Mouse (Mus musculus) ovary, postnatal 10 days (tissue): ENCODE results near the gene Tlr9.
A peak's percentile ranks its signal among the peaks of the same experiment; 100 is the strongest.

Source experiments
- DNase-seq: peaks from one replicate; pipeline ENCODE4 v3.0.0; 2022; ENCODE audit warnings: low spot score

Gene Tlr9

DNA sequence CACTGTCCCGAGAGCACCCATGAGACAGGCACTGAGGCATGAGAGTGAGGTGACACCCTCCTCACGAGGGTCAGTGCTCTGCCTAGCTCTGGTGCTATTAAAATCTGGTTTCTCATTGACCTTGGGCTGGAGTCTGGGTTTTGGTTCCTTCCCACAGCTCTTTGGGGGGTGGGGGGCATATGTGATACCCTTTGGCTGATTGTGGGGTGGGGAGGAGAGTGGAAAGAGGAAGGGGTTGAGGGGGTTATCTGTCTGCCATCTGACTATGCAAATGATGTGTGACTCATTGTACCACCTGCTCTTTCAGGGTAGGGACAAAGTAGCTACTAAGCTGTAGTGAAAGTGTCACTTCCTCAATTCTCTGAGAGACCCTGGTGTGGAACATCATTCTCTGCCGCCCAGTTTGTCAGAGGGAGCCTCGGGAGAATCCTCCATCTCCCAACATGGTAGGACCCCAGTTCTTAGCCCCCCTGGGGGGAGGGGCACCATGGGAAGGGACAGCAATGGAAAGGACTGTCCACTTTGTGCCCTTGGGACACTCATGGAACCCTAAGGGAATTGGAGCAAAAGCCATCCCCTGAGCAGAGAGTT lies at the start of gene Tlr9:
TSS of gene Tlr9 (plus strand) at position 338 of the 591 bp plus-strand sequence.
- no peak for DNase-seq

DNA sequence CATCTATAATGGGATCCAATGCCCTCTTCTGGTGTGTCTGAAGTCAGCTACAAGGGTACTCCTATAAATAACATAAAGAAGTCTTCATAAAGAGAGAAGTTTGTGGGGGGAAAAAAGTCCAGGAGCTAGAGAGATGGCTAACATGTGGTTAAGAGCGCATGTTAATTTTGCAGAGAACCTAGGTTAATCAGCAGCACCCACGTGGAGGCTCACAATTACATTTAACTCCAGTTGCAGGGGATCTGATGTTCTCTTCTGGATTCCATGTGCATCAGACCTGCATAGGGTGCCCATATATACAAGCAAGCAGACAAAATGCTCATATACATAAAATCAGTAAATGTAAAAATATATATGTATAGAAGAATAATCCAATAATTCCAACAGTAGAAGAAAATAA lies 49.0 kb upstream of the Tlr9 start:
- DNase-seq: no peak

DNA sequence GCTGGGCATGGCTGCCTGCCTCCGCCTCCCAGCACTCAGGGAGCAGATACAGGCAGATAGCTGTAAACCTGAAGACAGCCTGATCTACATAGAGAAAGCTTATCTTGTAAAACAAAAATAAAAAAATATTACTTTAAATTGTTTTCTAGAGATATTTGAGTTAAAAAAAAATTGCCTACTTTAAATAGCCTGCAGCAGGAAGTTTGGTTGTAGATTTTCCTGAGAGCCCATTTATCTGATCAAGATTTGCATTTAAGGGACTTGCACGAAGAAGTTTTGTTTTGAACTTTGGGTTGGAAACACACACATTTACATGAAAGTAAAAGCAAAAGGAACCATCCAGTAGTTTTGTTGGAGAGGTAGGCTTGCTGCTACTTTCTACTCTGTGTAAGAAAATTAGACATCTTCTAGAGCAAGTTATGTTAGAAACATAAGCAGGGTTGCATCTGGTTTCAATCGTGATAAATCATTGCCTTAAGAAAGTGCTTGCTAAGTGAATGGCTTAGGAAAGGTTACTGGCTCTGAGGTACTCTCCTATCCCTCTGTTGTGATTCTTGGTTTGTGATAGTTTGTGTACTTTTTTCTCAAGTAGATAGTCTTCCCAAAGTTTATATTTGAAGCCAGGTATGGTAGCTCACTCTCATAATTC lies 46.7 kb upstream of the Tlr9 start:
- DNase-seq: no peak

DNA sequence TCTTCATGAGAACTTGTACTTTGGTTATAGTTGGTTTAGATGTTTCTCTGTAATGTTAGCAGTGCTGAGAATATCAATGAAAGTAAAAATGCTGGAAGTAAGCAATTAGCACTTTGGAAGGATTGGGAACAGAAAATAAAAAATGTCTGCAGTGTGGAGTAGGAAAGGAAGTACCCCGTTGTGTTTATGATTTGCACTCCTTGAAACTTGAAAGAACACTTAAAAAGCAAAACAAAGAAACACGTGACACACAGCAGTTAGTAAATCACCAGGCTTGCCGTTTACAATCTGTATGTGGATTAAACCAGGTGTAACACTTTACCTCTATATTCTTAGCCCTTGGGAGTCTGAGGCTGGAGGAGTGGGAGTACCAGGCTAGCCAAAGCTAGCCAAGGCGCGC lies 45.6 kb upstream of the Tlr9 start:
- DNase-seq: no peak

DNA sequence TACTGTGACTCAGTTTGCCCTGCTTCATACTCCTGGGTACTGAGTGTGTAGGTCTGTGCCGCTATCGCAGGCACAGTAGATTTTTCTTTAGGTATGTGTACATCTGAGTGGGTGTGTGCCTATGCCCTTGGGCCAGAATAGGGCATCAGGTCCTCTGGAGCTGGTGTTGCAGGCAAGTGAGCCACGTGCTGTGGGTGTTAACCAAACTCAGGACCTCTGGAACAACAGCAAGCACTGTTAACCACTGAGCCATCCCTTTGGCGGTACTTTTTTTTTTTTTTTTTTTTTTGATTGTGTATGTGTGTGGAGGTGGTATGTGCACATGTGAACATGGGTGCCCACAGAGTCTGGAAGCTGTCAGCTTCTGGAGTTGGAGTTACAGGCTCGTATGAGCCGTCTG lies 44.6 kb upstream of the Tlr9 start:
- no peak for DNase-seq

DNA sequence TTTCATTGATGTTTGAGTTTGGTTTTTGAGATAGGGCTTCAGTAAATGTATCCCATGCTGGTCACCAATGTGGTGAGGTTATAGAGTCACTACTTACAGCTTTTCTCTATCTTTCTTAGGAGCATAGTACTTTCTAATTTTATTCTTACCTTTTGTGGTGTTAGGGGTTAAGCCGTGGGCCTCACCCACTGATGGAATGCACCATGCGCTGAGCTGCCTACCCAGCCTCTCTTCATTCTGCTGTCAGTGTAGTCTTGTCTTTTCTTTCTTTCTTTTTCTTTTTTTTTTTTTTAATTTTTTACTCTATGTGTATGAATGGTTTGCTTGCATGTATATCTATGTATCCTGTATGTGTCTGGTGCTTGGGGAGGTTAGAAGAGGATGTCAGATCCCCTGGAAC lies 42.9 kb upstream of the Tlr9 start:
- DNase-seq: no peak

DNA sequence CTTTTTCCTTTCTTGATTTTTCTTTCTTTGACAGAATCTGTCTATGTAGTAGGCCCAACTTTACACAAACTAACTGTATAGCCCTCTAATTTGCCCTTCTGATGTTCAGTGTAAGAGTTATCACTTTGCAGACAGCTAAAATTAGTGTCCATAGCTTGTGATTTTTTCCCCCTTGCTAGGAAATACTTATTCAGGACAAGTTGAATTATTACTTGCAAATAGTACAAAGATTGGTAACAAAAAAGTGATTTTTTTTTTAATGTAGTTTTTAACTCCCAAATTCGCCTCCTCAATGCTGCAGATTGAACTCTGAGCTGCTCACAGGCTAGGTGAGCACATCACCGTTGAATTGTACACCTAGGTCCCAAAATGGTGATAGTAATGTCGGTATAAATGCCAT lies 42.4 kb upstream of the Tlr9 start:
- DNase-seq: no peak

DNA sequence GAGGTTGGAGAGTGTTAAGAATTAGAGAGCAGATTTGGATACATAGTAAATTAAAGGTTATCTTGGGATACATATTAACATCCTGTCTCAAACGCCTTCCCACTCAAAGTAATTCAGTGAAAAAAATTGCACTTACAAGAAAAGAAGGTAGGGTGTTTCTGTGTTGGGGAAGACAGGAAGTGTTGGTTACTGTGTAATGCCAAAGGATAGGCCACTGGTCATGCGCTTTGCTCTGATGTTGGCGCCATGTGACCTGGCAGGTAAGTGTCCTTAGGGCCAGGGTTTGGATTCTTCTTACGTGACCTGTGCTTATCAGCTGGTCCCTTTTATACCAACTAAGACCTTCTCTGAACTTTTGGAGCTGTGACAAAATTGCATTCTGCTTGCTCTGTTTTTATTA lies 40.3 kb upstream of the Tlr9 start:
- DNase-seq: no peak

DNA sequence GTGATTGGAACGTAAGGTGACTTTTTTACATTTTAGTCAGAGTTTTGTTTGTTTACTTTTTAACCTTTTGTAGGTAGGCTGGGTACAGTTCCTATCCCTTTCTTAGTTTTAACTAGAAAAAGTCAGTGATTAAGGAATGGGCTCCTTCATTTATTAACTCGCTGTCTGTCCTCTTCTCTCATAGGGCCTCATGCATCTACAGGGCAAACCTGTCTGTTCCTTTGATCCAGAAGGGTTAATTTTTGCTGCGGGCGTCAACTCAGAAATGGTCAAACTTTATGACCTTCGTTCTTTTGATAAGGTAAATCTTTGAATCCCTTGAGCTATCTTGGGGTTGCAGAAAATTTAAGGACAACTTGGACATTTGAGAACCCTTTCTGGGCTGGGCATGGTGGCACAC lies 38.4 kb upstream of the Tlr9 start:
- no peak for DNase-seq

DNA sequence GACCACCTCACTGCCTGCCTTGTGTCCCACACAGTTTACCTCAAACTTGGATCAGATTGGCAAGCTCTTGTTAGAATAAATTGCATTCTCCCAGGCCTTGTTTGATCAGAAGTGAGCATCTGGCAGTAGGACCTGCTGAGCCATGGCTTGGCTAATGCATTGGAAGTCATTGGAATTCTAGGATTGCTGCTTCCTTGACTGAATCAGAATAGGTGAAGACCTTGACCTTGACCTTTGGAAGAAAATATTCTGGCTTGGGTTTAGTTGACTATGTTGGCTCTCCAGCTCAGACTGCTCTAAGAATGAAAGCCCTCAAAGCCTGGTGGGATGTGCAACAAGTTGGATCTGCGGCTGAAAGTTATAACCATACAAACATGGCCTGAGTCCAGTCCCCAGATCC lies 31.0 kb upstream of the Tlr9 start:
- no peak for DNase-seq

DNA sequence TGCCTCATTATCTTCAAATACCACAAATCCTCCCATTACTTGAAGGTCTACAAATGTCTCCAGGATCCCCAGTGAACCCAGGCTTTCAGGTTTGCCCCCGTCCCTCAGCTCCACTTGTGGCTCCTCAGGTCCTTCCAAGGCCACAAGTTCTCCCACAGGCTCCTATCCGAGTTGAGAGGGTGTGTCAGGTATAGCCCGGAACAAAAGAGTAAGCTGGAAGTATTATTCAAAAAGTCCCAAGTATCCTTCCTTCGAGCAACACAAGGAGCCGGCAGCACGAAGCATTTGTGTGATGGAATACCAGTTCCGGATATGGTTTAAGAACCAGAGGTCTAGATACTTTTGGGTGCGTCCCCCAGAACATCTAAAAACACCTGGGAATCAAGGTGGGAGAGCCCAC lies 30.4 kb upstream of the Tlr9 start:
- DNase-seq: no peak

DNA sequence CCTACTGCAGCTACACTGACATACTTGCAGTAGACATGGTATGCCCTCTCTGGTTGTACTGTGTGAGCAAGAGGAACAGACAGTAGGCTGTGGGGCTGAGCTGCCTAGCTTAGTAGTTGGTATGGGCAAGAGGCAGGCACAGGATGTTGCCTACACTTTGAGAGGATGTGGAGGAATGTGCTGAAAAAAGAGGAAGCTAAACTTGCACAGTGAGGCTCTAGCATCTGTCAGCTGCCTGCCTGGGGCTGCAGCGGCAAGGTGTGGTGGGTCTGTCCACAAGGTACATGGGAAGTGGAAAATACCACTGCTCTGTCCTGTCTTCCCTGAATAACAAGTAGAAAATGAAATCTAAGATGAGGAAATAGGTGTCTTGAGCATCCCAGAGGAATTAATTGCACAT lies 29.4 kb upstream of the Tlr9 start:
- no peak for DNase-seq

DNA sequence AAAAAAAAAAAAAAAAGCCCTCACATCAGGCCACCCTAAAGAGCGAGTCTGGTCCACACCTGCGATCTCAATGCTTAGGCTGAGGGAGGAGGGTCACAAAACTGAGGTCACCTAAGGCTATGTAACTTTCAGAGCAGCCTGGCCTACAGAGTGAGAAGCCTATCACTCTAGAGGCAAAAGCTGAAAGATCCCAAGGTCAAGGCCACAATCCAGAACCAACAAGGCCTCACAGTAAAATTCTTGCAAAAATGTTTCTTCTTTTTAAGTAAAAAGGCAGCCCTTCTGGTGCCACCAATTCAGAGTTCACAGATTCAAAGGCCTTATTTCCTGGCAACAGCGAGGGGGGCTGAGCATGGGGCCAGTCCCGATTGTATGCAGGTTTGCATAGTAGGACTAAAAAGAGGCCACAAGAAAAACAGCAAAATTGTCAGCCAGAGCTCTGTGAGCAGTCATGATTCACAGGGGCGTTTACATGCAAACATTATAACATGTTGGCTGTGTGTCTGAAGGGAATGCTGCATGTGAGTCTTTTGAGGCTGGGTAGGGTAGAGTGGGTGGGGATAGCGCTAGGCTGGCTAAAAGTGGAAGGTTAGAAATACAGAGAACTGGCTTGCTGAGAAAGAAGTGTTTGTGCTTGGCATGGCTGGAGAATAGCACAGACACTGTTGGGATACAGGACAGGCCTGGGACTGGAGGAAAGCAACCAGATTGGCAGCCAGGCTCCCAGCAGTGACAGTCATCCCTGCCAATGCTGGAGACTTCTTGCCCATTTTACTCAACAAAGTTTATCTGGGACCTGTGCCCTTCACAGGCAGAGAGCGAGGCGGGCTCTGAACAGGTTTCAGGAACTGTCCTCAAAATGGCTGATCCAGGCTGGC lies 28.2 kb upstream of the Tlr9 start:
- DNase-seq: no peak

DNA sequence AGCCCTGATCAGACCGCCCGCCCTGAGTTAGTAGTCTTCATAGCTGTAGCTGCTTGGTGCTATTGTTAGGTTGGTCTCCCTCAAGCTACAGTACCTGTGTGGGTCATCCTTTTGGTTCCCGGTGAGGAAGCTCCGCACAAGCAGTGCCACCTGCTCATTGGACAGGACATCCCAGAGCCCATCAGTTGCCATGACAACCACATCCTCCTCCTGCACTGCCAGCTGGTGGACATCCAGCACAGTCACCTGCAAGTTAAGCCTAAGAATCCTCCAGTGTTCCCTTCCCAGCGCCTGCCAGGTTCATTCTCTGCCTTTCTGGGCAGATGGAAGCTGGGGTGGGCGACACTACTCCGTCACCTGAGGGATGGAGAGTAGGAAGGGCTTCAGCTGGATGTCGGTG lies 26.7 kb upstream of the Tlr9 start:
- no peak for DNase-seq

DNA sequence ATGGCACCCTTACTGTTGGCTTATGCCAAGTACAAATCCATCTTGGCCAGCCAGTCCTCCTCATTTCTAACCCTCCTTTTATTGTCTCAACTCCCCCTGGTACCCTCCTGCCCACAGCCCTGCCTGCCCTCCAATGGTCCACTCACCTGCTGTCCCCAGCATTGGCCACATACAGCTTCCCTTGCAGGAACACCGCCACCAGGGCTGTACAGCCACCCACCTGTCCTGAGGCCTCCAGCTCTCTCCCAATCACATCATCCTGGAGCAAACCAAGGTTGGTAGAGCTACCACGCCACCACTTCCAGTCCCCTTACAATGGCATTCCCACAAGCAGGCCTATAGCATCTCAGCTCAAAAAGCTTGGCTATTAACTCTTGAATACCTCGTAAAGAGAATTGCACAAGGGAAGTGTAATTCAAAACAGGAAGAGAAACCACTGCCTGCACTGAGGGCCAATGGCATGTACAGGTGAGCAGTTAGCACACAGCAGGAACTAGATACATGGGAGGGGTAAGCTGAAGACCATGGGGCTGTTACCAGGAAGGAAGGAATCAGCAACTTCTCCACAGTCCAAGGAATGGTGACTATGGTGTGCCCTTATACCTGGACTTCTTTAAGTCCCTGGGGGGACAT lies 25.2 kb upstream of the Tlr9 start:
- no peak for DNase-seq

DNA sequence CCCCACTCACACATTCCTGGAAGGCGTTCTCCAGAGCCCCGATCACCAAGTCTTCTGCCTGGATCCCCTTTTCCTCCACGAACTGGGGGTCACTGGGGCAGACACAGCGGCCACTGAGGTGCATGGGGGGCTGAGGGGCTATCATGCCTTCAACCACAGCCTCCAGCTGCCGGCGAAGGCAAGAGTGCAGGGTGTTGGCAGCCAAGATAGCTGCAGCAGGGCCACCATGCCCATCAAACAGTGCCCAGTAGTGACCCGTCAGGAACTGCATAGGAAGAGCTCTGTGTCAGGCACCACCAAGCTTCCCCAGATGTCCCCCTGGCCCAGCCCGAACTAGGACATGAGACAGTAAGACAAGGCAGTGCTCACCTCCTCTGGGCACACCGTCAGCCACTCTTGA lies 24.7 kb upstream of the Tlr9 start:
- DNase-seq: no peak

DNA sequence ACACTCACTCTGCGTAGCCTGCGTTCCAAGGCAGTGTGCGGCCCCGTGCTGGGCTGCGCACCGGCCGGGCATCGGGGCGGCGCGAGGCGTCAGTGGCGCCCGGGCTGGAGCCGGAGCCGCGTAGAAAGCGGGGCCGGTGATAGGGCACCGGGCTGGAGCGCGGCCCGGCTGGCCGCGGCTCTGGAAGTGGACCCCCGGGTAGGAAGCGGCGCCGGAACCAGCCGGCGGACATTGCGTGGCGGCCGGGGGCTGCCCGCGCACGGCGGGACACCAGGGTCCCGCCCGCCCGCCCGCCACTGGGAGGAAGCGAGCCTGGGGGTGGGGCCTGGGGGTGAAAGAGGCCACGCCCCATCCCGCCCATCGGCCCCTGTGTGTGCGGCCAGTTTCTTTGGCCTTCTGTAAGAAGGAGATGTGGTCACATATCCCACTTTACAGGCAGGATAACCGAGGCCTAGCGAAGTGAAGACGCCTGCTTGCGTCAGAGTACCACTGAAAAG lies 23.4 kb upstream of the Tlr9 start:
- DNase-seq: no peak

DNA sequence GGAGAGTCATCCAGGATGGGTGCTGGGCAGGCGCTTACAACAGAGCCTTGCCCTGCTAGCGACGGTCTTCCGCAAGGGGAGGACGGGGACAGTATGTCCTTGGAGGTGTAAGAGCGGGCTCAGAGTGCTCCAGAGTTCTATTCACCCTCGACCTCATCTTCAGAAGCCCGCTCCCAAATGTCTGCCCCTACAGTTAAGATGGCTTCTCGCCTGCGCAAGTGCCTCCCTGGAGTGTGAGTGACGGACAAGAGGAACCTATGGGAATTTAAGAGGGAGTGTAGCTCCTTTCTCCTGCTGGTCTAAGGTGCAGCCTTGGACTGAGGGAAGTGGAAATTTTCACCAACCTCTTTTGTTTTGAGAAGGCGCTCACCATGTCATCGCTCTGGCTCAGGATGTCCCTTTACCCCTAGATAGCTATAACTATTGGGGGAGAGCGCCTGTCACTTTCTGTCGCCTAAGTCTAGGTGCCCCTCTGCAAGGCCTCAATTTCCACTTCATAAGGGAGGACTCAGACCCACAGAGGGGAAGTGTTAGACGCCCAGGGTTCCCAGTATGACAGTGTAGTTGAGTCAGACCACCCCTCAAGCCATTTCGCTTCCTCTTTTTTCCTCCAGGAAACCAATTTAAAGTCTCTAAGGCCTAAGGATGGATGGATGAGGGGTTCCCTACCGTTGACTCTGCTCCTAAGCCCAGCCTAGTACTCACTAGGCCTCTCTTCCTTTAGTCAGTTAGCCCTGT lies 22.7 kb upstream of the Tlr9 start, which contains the start of gene Ppm1m:
TSS of gene Ppm1m (minus strand) at position 212 of the 738 bp plus-strand sequence.
- DNase-seq: no peak

DNA sequence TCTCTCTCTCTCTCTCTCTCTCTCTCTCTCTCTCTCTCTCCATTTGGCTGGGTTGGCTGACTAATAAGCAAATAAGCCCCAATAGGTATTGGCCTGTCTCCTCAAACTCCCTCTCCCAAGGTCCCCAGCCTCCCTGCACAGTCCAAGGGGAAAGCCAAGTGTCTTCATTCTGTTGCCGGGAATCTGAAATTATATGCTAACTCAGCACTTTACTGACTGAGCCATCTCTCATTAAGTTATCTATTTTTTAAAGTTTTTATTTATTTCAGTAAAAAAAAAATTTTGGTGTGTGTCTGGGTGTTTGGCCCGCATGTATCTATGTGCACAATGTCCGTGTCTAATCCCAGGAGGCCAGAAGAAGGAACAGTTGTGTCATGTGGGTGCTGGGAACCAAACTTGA lies 20.5 kb upstream of the Tlr9 start:
- DNase-seq: no peak

DNA sequence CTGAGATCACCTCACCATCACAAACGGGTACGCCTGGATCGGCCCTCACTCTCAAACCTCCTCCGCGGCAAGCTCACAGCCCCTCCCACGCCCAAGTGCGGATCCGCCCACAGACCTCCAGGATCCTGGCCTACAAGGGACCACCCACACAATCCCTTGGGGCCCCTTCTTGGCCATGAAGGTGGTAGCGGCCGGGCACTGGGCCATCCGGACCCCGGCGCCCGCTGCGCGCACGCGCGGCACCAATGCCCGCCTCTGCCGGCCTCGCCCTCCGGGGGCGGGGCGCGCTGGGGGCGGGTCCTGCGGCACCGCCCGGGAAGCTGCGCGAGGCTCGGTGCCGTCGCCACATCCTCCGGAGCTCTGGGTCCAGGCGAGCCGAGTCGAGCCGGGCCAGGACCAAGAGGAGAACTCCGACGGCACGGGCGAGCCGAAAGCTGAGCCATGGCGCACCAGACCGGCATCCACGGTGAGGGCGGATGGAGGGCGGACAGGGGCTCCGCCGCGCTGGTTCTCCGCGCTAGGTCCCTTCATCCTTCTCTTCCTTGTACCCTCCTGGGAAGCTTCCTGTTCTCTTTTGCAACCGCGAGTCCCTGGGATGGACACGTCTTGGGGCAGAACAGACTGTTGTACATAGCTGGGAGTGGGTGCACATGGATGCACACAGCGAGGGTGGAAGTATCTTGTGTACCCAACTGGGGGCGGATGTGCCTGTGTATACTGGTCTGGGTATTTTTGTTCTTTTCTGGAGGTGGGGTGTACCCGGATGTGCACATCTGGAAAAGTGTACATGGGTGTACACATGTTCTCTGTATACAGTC lies 19.4 kb upstream of the Tlr9 start, which contains the start of gene Twf2:
TSS of gene Twf2 (plus strand) at position 290 of the 818 bp plus-strand sequence.
- peak; percentile 94 for DNase-seq
